Mouse (Mus musculus) thymus, adult 2 months (tissue): ENCODE measurements around the gene Tspan32.
A peak's percentile ranks its signal among the peaks of the same experiment; 100 is the strongest.

Experiments used
- CTCF ChIP-seq: fragments of 200-500 bp; IDR thresholded peaks from 2 replicates; pipeline ENCODE4 v1.5.1; 2012; ENCODE audit warnings: mild to moderate bottlenecking, control low read depth, low read length, moderate library complexity, borderline replicate concordance; ENCODE audit not compliant: control insufficient read depth, poor library complexity, insufficient read depth; ENCODE audit errors: extremely low read depth
- POLR2A ChIP-seq: fragments of 200-500 bp; IDR thresholded peaks from 2 replicates; pipeline ENCODE4 v1.6.1; 2012; ENCODE audit warnings: mild to moderate bottlenecking, low read length, control low read depth, moderate library complexity; ENCODE audit not compliant: control insufficient read depth, poor library complexity, insufficient read depth; ENCODE audit errors: extremely low read depth

DNA sequence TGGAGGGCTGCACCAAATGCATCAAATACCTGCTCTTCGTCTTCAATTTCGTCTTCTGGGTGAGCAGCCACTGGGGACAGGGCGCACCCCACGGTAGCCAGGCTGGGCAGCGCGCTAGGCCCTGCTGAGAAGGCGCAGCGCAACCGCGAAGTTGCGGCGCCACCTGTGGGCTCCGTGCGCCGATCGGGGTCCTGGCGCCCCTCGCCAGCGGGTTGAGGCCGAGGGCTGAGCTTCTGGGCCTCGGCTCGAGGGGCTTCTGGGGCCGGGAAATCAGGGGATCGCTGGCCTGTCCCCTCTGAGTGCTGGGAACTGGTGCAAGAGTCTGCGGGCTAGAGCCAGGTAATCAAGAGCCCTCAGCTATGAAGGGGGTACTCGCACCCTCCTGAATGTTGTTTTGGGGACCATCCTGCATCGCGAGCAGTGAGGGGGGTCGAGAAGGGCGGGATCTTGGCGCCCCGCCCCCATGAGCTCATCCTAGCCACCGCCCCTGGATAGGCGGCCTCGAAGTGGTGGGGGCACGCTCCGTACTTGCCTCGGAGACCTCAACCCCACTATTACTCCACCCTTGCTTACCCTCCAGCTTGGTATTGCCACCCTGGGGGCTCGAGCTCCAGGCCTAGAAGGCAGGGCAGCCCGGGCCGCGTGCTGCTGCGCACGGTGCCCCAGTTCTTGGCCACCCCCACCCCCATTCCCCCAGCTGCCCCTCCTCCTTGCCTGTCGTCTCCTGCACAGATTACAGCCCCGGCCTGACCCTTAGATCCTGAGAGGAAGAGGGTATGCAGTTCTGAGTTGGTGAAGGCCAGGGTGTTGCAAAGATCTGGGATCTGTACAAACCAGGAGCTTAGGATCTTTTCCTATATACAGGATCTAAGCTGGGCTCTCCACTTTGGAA is 48.4 kb downstream of the Tspan32 start:
- TF ChIP-seq CTCF, result 0 out of 2 replicates have a peak, but pooled peaks have one; percentile 31
- no peak for TF ChIP-seq POLR2A
